Mouse (Mus musculus): ENCODE results near the gene Adgrl3.
A peak's percentile ranks its signal among the peaks of the same experiment; 100 is the strongest.
"Not testable (repeated sequence)": the region's sequence is repeated elsewhere in the genome, so short reads cannot be mapped to it uniquely, and the experiment has no call there.

The Adgrl3 gene

DNA sequence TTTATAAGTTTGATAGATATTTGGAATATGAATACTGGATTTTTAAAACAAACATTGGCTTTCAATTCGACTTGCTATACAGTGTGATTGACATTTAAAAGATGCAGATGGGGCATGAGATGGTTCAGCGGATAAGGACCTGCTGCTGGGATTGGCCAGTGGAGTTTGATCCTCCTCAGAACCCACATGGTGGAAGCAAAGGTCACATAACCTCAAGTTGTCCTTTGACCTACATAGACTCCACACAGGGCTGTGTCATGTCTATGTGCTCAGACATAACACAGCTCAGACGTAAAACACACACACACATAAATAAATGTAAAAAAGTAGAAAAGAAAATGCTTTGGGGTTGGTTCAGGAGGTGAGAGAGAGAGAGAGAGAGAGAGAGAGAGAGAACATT lies 397.4 kb downstream of the Adgrl3 start:
- no peak for DNase-seq

DNA sequence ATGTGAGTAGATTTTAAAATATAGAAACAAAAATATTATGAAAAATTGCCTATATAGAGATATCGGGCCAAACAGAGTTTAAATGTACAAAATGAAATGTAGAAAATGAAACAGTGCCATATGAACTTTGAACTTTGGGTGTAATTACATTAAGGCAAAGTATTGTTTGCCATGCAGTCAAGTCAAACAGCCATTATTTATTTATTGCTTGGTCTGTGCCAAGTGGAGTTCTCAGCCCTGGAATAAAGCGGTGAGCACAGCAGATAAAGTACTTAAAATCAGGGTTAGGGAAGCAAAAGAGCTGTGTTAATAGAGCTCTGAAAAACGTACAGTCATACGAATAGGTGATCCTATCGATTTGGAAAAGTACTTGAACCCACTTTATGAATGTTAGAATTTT lies 407.5 kb downstream of the Adgrl3 start:
- no peak for DNase-seq

DNA sequence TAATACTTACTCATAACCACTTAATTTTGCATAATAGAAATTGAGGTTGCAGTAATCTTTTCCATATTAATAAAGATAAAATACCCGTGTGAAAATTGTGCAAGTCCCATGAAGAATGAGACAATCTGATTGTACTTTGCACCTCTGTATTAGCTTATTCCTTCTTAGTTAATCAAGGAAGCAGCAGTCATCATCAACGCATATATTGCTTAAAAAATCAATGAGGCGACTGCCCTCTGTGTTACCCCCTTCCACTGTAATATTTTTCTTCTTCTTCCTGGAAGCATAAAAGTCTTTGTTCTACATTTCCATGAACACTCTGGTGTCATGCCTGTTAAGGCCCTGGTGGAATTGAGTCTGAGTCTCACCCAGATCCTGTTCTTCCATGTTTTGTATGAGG lies 416.4 kb downstream of the Adgrl3 start:
- no peak for DNase-seq

- DNase-seq: no peak
These were observed 422.2 kb downstream of the Adgrl3 start for GRCm38 (mm10) chr5:81442150-81442549.

GRCm38 (mm10) chr5:81465971-81466370 lies 446.0 kb downstream of the Adgrl3 start:
- DNase-seq: peak; percentile 51

GRCm38 (mm10) chr5:81474681-81475080 lies 454.7 kb downstream of the Adgrl3 start:
- DNase-seq: no peak

DNA sequence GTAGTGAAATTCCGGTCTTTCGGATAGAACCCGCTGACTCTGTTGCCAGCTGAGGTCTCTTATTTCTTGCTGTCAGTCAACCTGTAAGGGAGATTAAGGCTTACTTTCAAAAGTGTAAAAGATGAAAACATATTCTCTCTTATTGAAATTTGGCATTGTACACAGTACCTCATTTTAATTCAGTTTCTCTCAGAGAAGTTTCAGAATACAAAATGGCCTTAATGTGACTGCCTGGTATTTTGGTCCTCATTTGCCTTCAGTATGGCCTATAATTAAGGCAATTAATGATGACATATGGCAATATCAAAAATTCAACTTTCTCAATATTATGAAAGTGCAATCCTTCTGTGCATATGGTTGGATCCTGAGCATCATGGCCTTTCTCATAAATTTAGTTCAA lies 455.5 kb downstream of the Adgrl3 start:
- no peak for DNase-seq

DNA sequence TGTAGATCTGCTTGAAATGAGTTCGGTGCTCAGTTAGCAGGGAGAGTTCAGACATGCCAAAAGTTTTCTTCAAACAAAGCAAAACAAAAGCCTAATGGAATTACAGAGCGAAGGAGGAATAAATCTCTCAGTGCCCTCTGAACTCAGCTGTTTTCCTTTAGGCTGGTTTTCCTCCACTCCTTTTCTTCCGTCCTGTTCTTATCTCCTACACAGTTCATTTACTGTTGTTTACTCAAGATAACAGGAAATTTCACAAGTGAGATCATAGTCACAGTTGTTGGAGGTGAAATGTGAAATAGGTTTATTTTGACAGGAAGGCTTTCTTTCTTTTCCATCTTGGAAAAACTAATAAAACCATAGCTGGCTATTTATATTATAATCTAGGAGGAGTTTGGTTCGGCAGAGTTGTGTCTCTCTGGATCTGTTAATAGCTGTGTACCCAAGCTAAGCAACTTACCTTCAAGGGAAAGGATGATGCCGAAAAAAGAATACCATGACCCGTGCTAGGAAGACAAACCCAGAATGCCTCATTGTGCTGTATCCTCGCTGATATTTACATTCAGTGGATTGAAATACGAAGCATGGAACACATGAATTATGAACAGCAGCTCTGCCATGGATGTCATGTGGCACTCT lies 456.2 kb downstream of the Adgrl3 start:
- DNase-seq: no peak

DNA sequence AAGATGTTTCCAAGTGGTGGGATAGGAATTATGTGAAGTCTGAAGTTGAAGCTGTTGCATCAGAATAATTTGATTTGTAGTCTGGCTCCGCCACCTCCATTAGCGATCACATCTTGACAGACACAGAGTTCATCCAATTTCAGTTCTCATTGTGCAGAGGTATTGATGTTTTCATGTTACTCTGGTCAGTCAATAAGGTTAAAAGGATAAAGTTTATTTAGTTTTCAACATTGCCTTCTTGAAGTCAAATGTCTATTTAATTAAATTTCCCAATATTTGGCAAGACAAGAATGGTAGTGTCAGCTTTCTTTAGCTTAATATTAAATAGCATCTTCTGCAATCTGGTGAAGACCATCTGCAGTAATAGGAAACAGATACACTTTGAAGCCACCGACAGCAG lies 461.0 kb downstream of the Adgrl3 start:
- no peak for DNase-seq

DNA sequence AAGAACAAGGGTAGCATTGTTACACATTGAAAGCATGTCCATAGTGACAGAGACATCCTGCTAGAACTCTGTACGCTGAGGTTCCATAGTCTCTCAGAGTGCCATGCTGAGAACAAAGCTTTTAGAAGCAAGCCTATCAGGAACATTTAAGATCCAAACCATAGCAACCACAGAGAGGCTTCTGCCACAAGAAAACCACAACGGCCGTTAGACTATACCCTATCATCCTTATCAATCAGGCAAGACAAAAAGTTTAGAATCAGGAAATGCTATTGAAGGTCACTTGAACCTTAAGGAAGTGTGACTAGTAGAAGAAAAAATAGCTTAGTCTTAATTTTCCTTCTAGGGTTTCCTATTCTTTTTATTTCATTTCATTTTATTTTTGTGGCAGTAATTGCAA lies 464.0 kb downstream of the Adgrl3 start:
- DNase-seq: no peak

GRCm38 (mm10) chr5:81501076-81501475 lies 481.1 kb downstream of the Adgrl3 start:
- no peak for DNase-seq

DNA sequence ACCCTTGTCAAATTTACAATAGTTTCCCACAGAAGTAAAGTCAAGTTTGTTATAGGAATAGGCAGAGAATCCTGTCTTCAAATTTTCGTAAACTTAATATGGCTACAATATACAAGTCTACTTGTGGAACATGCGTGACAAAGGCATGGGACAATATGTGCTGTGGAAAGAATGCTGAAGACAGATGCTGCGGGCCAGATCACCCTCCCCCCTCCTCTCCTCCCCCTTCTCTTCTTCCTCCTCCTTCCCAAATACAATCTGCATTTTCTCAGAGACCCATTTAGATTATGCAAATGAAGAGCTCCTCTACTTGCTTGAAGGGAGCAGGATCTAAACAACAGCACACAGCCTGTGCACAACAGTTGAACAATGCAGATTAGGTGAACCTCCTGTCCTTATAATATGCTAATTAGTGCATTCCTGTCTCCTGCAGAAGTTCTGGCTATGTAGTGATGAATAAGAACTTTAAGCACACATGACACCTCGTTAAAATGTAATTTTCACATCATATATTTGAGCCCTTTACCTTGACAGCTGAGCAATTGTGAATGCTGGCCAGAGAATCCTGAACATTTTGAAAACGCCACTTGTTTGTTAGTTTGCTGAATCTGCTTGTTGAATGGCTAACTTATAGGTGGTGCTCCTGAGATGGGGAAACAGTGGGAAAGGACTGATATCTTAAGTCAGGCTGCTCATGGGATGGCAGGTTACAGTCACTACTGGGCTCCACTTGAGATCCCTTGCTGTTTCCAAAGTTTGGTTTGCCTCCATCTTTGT lies 499.0 kb downstream of the Adgrl3 start:
- no peak for DNase-seq

GRCm38 (mm10) chr5:81519497-81520382 lies 499.8 kb downstream of the Adgrl3 start:
- DNase-seq: peak; percentile 51

GRCm38 (mm10) chr5:81522760-81523159 lies 502.8 kb downstream of the Adgrl3 start:
- DNase-seq: no peak

- no peak for DNase-seq
These were observed 504.6 kb downstream of the Adgrl3 start for GRCm38 (mm10) chr5:81524532-81524961.

GRCm38 (mm10) chr5:81525326-81525725 lies 505.4 kb downstream of the Adgrl3 start:
- no peak for DNase-seq

DNA sequence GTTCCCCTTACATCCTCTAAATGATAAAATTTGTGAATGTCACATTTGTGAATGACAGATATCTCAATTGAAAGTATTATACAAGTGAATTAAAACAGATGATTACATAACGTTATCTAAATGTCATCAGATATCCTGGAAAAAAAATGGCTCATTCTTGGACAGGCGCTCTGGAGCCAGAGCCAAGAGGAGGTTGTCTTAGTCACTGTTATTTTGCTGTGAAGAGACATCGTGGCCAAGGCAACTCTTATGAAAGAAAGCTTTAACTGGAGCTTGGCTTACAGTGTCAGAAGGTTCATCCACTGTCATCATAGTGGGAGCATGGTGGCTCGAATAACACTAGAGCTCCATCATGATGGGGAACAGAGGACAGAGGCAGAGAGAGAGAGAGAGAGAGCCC lies 511.7 kb downstream of the Adgrl3 start:
- no peak for DNase-seq

GRCm38 (mm10) chr5:81550211-81550610 lies 530.3 kb downstream of the Adgrl3 start:
- no peak for DNase-seq

- DNase-seq: not testable (repeated sequence)
These were observed 535.2 kb downstream of the Adgrl3 start for GRCm38 (mm10) chr5:81555149-81555548.

DNA sequence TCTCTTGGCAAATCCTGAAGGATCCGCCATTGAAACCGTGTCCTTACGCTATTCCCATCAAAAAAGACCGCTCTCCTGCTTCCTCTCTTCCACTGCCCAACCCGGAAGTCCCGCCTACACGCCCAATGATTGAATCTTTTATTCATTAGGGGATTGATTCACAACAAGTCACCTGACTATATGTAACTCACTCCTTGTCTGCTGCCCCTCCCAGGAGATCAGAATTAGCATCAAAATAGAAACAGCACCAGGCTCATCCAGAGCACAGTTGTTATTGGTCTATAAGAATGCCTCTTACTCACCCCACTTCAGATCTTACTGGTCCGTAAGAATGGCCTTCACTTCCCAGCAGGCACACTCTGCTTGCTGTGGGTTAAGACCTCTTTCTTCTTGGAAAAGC lies 536.1 kb downstream of the Adgrl3 start:
- no peak for DNase-seq

DNA sequence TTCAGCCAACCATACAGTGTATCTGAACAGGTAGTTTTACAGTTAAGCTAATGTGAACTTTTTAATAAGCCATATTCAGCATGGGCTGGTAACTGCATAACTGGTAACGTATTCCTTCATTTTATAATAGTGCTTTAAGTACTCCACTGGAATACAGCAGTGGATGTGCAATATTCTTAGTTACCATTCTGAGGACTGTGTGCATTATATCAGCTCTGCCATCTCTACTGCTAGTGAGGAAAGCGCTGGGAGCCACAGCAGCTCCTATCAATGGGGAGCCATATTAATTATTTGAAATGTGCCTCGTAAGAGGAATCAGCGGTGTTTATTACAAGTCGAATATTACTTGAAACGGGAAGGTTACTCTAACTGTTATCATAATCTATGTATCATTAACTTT lies 539.0 kb downstream of the Adgrl3 start:
- no peak for DNase-seq

GRCm38 (mm10) chr5:81564294-81564693 lies 544.4 kb downstream of the Adgrl3 start:
- DNase-seq: no peak

DNA sequence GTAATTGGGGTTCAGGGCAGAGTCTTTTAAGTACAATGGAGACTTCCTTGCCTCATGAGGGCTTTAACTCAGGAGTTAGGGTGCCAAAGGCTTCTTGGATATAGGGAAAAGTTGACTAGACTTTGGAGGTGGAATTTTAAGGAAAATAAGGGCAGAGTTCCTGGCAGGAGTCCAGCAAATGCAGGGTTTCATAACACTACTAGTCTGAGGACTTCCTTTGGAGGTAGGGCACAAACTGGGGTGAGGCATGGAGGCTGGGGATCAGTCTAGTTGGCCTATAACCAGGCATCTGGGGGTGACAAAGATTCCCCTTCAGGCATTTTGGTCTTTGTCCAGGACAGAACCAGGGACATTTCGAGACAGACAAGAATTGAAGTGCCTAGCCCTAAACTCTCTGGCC lies 546.6 kb downstream of the Adgrl3 start:
- DNase-seq: no peak

- DNase-seq: no peak
These were observed 548.8 kb downstream of the Adgrl3 start for GRCm38 (mm10) chr5:81568743-81569142.

Measured in right cerebral cortex, adult 18-20 months (tissue).